Mouse (Mus musculus) brown adipose tissue, adult 24 weeks (tissue): ENCODE results near the gene Vill. TPM values are rescaled to one million over a fixed set of nuclear protein-coding genes. Genes with fewer than 3 reads are reported as not detected.

Experiments used
- H3K27ac ChIP-seq: fragments of 200-500 bp; replicated peaks from 2 replicates; pipeline ENCODE4 v1.5.1; 2012; ENCODE audit warnings: low read depth, mild to moderate bottlenecking, low read length
- H3K4me1 ChIP-seq: fragments of 200-500 bp; 2 replicates; pipeline ENCODE4 v1.6.1; 2012; ENCODE audit warnings: low read length, mixed read lengths; ENCODE audit not compliant: control insufficient read depth, insufficient read depth, insufficient read length
- H3K4me3 ChIP-seq: fragments of 200-500 bp; 2 replicates; pipeline ENCODE4 v1.5.1; 2012; ENCODE audit warnings: low read depth, mild to moderate bottlenecking, low read length, moderate library complexity; ENCODE audit not compliant: insufficient read depth
- polyA plus RNA-seq: library from polyadenylated mRNA; stranded (reverse); fragments of >200 nt; gene quantifications from 2 replicates; pipeline ENCODE4 v1.2.4, GENCODE M21; 2012; ENCODE audit not compliant: missing spikeins, insufficient read depth, insufficient read length

Gene Vill
- polyA plus RNA-seq, 1 experiment, result 1.8 TPM

GRCm38 (mm10) chr9:119029568-119029967 is 23.0 kb upstream of the Vill start:
- Histone ChIP-seq H3K4me1 (peaks cover 33% of the 10 kb centered on the region), H3K27ac (peak overlapping the region; percentile 88), H3K4me3 (no peak overlapping the region)

- H3K4me1 ChIP-seq, result peaks cover 35% of the 10 kb centered on the region
- peak overlapping the region; percentile 72 for H3K27ac ChIP-seq
- 0 out of 2 replicates have a peak overlapping the region, but pooled peaks have one; percentile 16 for H3K4me3 ChIP-seq
These were observed 21.5 kb upstream of the Vill start for GRCm38 (mm10) chr9:119031038-119031437.

GRCm38 (mm10) chr9:119031772-119032171 is 20.8 kb upstream of the Vill start:
- H3K4me3 ChIP-seq, result peak overlapping the region; percentile 16; the same call in 1 of the 2 replicates
- H3K4me1 ChIP-seq, result peaks cover 39% of the 10 kb centered on the region
- peak overlapping the region; percentile 72 for H3K27ac ChIP-seq

- Histone ChIP-seq H3K4me3 (no peak overlapping the region), H3K4me1 (peaks cover 45% of the 10 kb centered on the region), H3K27ac (no peak overlapping the region)
These were observed 20.0 kb upstream of the Vill start for GRCm38 (mm10) chr9:119032538-119032937.

- peaks cover 42% of the 10 kb centered on the region for H3K4me1 ChIP-seq
- no peak overlapping the region for H3K27ac ChIP-seq
- no peak overlapping the region for H3K4me3 ChIP-seq
These were observed 19.3 kb upstream of the Vill start for GRCm38 (mm10) chr9:119033111-119033921.

GRCm38 (mm10) chr9:119034069-119034468 is 18.5 kb upstream of the Vill start:
- H3K4me3 ChIP-seq, result no peak overlapping the region
- H3K4me1 ChIP-seq, result peaks cover 37% of the 10 kb centered on the region
- H3K27ac ChIP-seq, result no peak overlapping the region

- Histone ChIP-seq H3K4me3 (no peak overlapping the region), H3K4me1 (peaks cover 30% of the 10 kb centered on the region), H3K27ac (no peak overlapping the region)
These were observed 17.6 kb upstream of the Vill start for GRCm38 (mm10) chr9:119034676-119035665.

GRCm38 (mm10) chr9:119035836-119036235 is 16.7 kb upstream of the Vill start:
- peak overlapping the region; percentile 75 for H3K27ac ChIP-seq
- H3K4me1 ChIP-seq, result peaks cover 30% of the 10 kb centered on the region
- H3K4me3 ChIP-seq, result no peak overlapping the region

GRCm38 (mm10) chr9:119037076-119037730 is 15.4 kb upstream of the Vill start:
- 0 out of 2 replicates have a peak overlapping the region, but pooled peaks have one; percentile 7 for H3K4me3 ChIP-seq
- 0 out of 2 replicates have a peak overlapping the region, but pooled peaks have one; percentile 12 for H3K27ac ChIP-seq
- peaks cover 22% of the 10 kb centered on the region for H3K4me1 ChIP-seq

GRCm38 (mm10) chr9:119038574-119038973 is 14.0 kb upstream of the Vill start:
- Histone ChIP-seq H3K4me1 (peaks cover 14% of the 10 kb centered on the region), H3K27ac (no peak overlapping the region), H3K4me3 (no peak overlapping the region)

- Histone ChIP-seq H3K27ac (no peak overlapping the region), H3K4me3 (no peak overlapping the region), H3K4me1 (peaks cover 14% of the 10 kb centered on the region)
These were observed 12.3 kb upstream of the Vill start for GRCm38 (mm10) chr9:119040101-119040775.

- no peak overlapping the region for H3K4me3 ChIP-seq
- H3K27ac ChIP-seq, result no peak overlapping the region
- peaks cover 11% of the 10 kb centered on the region for H3K4me1 ChIP-seq
These were observed 4.2 kb upstream of the Vill start for GRCm38 (mm10) chr9:119048182-119048903.

GRCm38 (mm10) chr9:119051158-119051557 is 1.4 kb upstream of the Vill start:
- H3K27ac ChIP-seq, result no peak overlapping the region
- H3K4me3 ChIP-seq, result no peak overlapping the region
- peaks cover 11% of the 10 kb centered on the region for H3K4me1 ChIP-seq
